ENCODE assay signal across 8 mouse cellular contexts in genomic region chr4:115737551-115738041, GRCm38 (mm10). TPM values are rescaled to one million over a fixed set of nuclear protein-coding genes. Genes with fewer than 3 reads are reported as not detected.
A peak's percentile ranks its signal among the peaks of the same experiment; 100 is the strongest.
DNase-seq lines count a peak whose midpoint lies in the region; ATAC-seq and TF ChIP-seq lines count a peak whose summit lies in the region.

Gene Efcab14 (plus strand): TSS chr4:115737744.

- TF ChIP-seq POLR2A in olfactory bulb, adult 2 months (IDR thresholded peaks at IDR 0.05; ENCODE audit: insufficient read depth, low read depth, low read length) = peak; percentile 62
- no peak for TF ChIP-seq POLR2A in thymus, adult 2 months (IDR thresholded peaks at IDR 0.05; ENCODE audit: control insufficient read depth, extremely low read depth, insufficient read depth, low read length, poor library complexity)

- TF ChIP-seq CTCF in G1E (IDR thresholded peaks at IDR 0.05; ENCODE audit: low read depth, low read length) = no peak
- TF ChIP-seq CTCF in layer of hippocampus, adult 2 months (conservative IDR thresholded peaks at IDR 0.05) = peak; percentile 74
- peak; percentile 58 for TF ChIP-seq CTCF in lung, embryonic 14.5 days (IDR thresholded peaks at IDR 0.05; ENCODE audit: low read depth)
- TF ChIP-seq CTCF in olfactory bulb, adult 2 months (IDR thresholded peaks at IDR 0.05; ENCODE audit: insufficient read depth, low read depth, low read length) = peak; percentile 57
- peak; percentile 78; the same call in 1 of the 2 replicates for TF ChIP-seq CTCF in thymus, adult 2 months (IDR thresholded peaks at IDR 0.05; ENCODE audit: borderline replicate concordance, control insufficient read depth, extremely low read depth, insufficient read depth, low read length, poor library complexity)

- peaks cover 30% of the 10 kb centered on the region for H3K36me3 ChIP-seq in G1E (replicated peaks)
- peaks cover 6% of the 10 kb centered on the region; the same call in 1 of the 2 replicates for H3K36me3 ChIP-seq in forebrain, embryonic 16.5 days (ENCODE audit: control insufficient read depth, insufficient read depth)
- peaks cover 22% of the 10 kb centered on the region for H3K36me3 ChIP-seq in lung, embryonic 14.5 days (ENCODE audit: insufficient read depth)
- H3K36me3 ChIP-seq in thymus, adult 2 months (ENCODE audit: control insufficient read depth, insufficient read depth, low read length) = peaks cover 11% of the 10 kb centered on the region; the same call in 1 of the 2 replicates

- DNase-seq in G1E (ENCODE audit: low spot score) = peak; percentile 100
- peak; percentile 97 to 99 for DNase-seq in cerebellum, adult 18-20 months
- peak; percentile 98 to 99 for DNase-seq in heart, postnatal 36 days
- DNase-seq in layer of hippocampus, adult 2 months (ENCODE audit: low spot score in 2 of 2) = peak; percentile 97 to 99
- DNase-seq in lung, embryonic 14.5 days = peak; percentile 100
- DNase-seq in thymus, adult 2 months = peak; percentile 95

- ATAC-seq in G1E (ENCODE audit: extremely low read depth, insufficient number of reproducible peaks, low FRiP score, poor library complexity, severe bottlenecking) = peak; percentile 97
- ATAC-seq in forebrain, embryonic 16.5 days = peak; percentile 99
- peak; percentile 100 for ATAC-seq in lung, embryonic 14.5 days (ENCODE audit: insufficient read depth)

- peak within 1 kb of the TSS; percentile 89 for H3K9ac ChIP-seq in forebrain, embryonic 16.5 days (replicated peaks; ENCODE audit: low read depth, low read length)
- H3K9ac ChIP-seq in lung, embryonic 14.5 days = peak within 1 kb of the TSS; percentile 82

- WGBS in forebrain, embryonic 16.5 days = 0% methylated on average over 44 of the region's 45 CpGs
- 0% methylated on average over 41 of the region's 45 CpGs for WGBS in lung, embryonic 14.5 days
- under 1% methylated on average over 45 of the region's 45 CpGs for WGBS in olfactory bulb, adult 2 months
- WGBS in thymus, adult 2 months = under 1% methylated on average over 45 of the region's 45 CpGs

- H3K27me3 ChIP-seq in G1E (ENCODE audit: insufficient read depth, low read length) = peaks cover 5% of the 10 kb centered on the region
- 0 out of 2 replicates have a peak, but pooled peaks cover 2% of the 10 kb centered on the region for H3K27me3 ChIP-seq in forebrain, embryonic 16.5 days (replicated peaks; ENCODE audit: control insufficient read depth, insufficient read depth, low read length)
- H3K27me3 ChIP-seq in lung, embryonic 14.5 days (ENCODE audit: insufficient read depth, low read length) = no peaks in the 10 kb centered on the region
- no peaks in the 10 kb centered on the region for H3K27me3 ChIP-seq in thymus, adult 2 months (ENCODE audit: control insufficient read depth, insufficient read depth, low read length)

- peaks cover 55% of the 10 kb centered on the region for H3K4me1 ChIP-seq in G1E (ENCODE audit: insufficient read depth, low read depth, low read length)
- peaks cover 16% of the 10 kb centered on the region for H3K4me1 ChIP-seq in forebrain, embryonic 16.5 days (replicated peaks; ENCODE audit: control insufficient read depth, insufficient read depth, low read length)
- H3K4me1 ChIP-seq in lung, embryonic 14.5 days (ENCODE audit: insufficient read depth) = peaks cover 11% of the 10 kb centered on the region
- H3K4me1 ChIP-seq in olfactory bulb, adult 2 months (ENCODE audit: control insufficient read depth, insufficient read depth, low read length) = peaks cover 7% of the 10 kb centered on the region
- peaks cover 14% of the 10 kb centered on the region for H3K4me1 ChIP-seq in thymus, adult 2 months (replicated peaks; ENCODE audit: control insufficient read depth, insufficient read depth, low read length)

- intact Hi-C loops in heart, postnatal 36 days (cut with DNase I) = loop anchor here (5.0 kb wide), 1 partner anchor 110 kb away; no protein-coding TSS in a partner anchor

- peak within 1 kb of the TSS; percentile 76 for H3K27ac ChIP-seq in forebrain, embryonic 16.5 days (ENCODE audit: low read length)
- H3K27ac ChIP-seq in layer of hippocampus, adult 2 months = peak within 1 kb of the TSS; percentile 85
- peak within 1 kb of the TSS; percentile 89 for H3K27ac ChIP-seq in lung, embryonic 14.5 days (ENCODE audit: low read depth)
- H3K27ac ChIP-seq in olfactory bulb, adult 2 months (ENCODE audit: insufficient read depth, low read depth, low read length) = peak within 1 kb of the TSS; percentile 49; the same call in 1 of the 2 replicates
- H3K27ac ChIP-seq in thymus, adult 2 months (ENCODE audit: control insufficient read depth, insufficient read depth, low read length) = no peak within 1 kb of the TSS

- no peaks in the 10 kb centered on the region for H3K9me3 ChIP-seq in G1E (replicated peaks)
- H3K9me3 ChIP-seq in forebrain, embryonic 16.5 days (ENCODE audit: control insufficient read depth, low read length) = no peaks in the 10 kb centered on the region
- no peaks in the 10 kb centered on the region for H3K9me3 ChIP-seq in lung, embryonic 14.5 days (ENCODE audit: low read depth, low read length)

- peak within 1 kb of the TSS; percentile 91 for H3K4me2 ChIP-seq in forebrain, embryonic 16.5 days (ENCODE audit: low read length)
- H3K4me2 ChIP-seq in lung, embryonic 14.5 days = peak within 1 kb of the TSS; percentile 84

- H3K4me3 ChIP-seq in G1E (ENCODE audit: low read depth, low read length) = peak within 1 kb of the TSS; percentile 90
- H3K4me3 ChIP-seq in forebrain, embryonic 16.5 days (replicated peaks; ENCODE audit: low read length) = peak within 1 kb of the TSS; percentile 83
- peak within 1 kb of the TSS; percentile 87 for H3K4me3 ChIP-seq in layer of hippocampus, adult 2 months
- peak within 1 kb of the TSS; percentile 77 for H3K4me3 ChIP-seq in lung, embryonic 14.5 days (ENCODE audit: low read depth, low read length)
- peak within 1 kb of the TSS; percentile 80 for H3K4me3 ChIP-seq in olfactory bulb, adult 2 months (ENCODE audit: insufficient read depth, low read depth, low read length)
- peak within 1 kb of the TSS; percentile 73 for H3K4me3 ChIP-seq in thymus, adult 2 months (ENCODE audit: control insufficient read depth, insufficient read depth, low read length)

RNA-seq across cellular contexts. Expression of gene Efcab14, which starts in this region (rescaled TPM):
- 113 and 146 TPM in 2 replicates for total RNA-seq in G1E (2014; fragmentation: Nextera tagmentation)
- 27.2 and 32.8 TPM in 2 replicates for total RNA-seq in G1E (2017)
- polyA plus RNA-seq in G1E (2012) = 14.2 and 18.6 TPM in 2 replicates
- 18.1 and 20.7 TPM in 2 replicates for polyA plus RNA-seq in forebrain, embryonic 16.5 days (2015; fragmentation: Nextera tagmentation; extraction: Ambion mirVana)
- 10 to 100 TPM; 38.1 to 40.8 TPM for total RNA-seq in heart, postnatal 36 days (2021)
- 10 to 100 TPM; 47.7 to 53.0 TPM for total RNA-seq in layer of hippocampus, adult 2 months (2021)
- polyA plus RNA-seq in lung, embryonic 14.5 days (2014; fragmentation: Nextera tagmentation; extraction: Ambion mirVana) = 48.8 and 53.7 TPM in 2 replicates
- polyA plus RNA-seq in olfactory bulb, adult 2 months (2012; ENCODE audit: insufficient read depth, insufficient read length, low replicate concordance, missing spikeins) = not detected in 2 replicates
- 31.2 and 32.2 TPM in 2 replicates for polyA plus RNA-seq in thymus, adult 2 months (2012; rRNA removed)
